Mouse (Mus musculus) megakaryocyte-erythroid progenitor cell, adult 5-6 weeks (primary cell): ENCODE data around the gene A230050P20Rik. TPM values are rescaled to one million over a fixed set of nuclear protein-coding genes. Genes with fewer than 3 reads are reported as not detected.
"Not testable (repeated sequence)": the region's sequence is repeated elsewhere in the genome, so short reads cannot be mapped to it uniquely, and the experiment has no call there.

Source experiments
- ATAC-seq: replicated peaks from 2 replicates; pipeline ENCODE4 v1.8.0; 2016; ENCODE audit warnings: mild to moderate bottlenecking, inconsistent platforms; ENCODE audit not compliant: severe bottlenecking, poor library complexity, low FRiP score, low TSS enrichment
- total RNA-seq, 2 experiments: library from RNA; stranded (forward) in 1 of 2; stranded (reverse) in 1 of 2; fragments of 200-1000, 215-1000 nt in 1 of 2; fragments of >200 nt in 1 of 2; fragmentation: Nextera tagmentation in 1 of 2; gene quantifications; 2 replicates each; pipeline ENCODE4 v1.2.3; 2014 to 2017

Gene A230050P20Rik
- 37.9 and 44.3 TPM in 2 replicates for total RNA-seq (2014; fragmentation: Nextera tagmentation)
- 11.9 and 24.0 TPM in 2 replicates for total RNA-seq (2017)

DNA sequence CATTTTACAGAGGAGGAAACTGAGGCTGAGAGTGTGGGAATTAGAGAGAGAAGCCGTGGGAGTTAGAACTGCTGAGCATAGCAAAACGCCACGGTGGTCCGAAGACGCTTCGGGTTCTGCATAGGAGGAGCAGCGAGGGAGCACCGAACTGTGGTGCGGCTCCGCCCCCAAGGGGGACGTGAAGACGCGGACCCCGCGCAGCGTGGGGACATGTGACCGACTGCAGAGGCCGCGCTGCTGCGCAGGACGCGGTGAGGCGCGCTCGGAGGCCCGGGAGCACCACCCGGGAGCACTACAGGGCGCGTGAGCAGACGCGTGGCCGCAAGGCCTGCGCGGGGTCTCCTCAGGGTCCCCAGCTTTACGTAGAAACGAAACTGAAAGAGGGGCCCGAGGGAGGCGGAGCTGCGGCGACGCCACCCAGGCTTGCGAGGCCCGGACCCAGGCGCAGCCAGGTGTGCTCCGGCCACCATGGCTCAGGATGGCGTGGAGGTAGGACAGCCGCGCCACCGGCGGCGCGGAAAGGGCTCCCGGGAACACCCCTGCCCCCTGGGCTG is at the start of gene A230050P20Rik:
TSS of gene A230050P20Rik (plus strand) at position 195 of the 554 bp plus-strand sequence.
- ATAC-seq = 0 out of 2 replicates have a peak, but pooled peaks have one; percentile 32

DNA sequence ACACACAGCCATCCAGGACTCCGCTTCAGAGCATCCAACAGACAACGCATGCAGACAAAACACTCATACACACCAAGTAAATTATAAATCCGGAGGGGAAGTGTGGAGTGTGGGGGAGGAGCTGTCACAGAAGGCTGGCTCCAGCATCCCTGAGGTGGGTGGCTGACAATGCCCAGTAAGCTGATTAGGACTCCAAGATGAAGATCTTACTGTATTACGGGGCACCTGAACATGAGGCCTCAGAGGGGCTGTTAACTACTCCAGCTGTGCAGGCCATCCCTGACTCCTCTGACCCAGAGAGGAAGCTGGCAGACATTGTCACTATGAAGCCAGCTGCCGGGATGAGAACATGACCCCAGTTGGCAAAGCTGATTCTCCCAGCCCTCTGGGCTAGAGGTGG is 48.4 kb upstream of the A230050P20Rik start:
- ATAC-seq = no peak

DNA sequence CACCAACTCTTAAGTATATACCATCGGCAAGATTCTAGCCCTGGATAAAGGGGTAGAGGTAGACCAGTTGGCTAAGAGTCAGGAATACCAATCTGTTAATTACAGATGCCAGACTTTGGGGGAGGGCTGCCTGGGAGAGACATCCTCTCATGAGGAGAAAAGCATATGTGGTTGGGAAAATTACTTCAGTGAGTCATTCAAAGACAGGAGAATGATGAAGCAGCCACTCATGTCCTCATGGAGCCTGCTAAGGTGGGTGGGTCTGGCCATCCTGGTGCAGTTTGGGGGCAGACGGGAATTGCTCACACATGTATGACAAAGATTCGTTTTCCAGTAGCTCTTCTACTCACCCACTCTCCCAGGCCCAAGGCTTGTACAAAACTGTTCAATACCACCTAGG is 45.6 kb upstream of the A230050P20Rik start:
- ATAC-seq = no peak

DNA sequence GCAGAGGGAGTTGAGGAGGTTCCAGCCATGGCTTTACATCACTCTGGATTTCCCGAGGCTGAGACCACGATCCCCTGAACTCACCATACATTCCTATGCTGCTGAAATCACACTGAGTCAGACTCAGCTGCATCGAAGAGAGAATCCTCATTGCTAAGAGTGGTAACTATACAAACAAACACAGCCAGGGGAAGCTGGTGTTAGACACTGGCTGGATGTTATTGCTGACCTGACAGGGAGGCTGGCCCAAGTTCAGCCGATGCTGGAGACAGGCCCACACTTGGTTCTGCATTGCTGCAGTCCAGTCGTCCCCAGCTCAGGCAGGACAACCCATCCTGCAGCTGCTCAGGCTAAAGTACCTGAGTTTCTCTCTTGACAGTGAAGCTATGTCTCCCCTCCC is 42.7 kb upstream of the A230050P20Rik start:
- ATAC-seq = no peak

DNA sequence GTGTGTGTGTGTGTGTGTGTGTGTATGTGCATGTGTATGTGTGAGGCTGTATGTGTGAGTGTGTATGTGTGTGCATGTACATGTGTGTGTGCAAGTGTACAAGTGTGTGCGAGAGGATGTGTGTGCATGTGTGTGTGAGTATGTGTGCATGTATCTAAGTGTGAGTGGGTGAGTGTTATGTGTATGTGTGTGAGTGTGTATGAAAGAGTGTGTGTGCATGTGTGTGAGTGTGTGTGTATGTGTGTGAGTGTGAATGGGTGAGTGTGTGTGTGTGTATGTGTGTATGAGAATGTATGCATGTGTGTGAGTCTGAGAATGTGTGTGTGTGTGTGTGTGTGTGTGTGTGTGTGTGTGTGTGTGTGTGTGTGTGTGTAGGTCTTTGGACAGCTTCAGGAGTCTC is 40.3 kb upstream of the A230050P20Rik start:
- no peak for ATAC-seq

DNA sequence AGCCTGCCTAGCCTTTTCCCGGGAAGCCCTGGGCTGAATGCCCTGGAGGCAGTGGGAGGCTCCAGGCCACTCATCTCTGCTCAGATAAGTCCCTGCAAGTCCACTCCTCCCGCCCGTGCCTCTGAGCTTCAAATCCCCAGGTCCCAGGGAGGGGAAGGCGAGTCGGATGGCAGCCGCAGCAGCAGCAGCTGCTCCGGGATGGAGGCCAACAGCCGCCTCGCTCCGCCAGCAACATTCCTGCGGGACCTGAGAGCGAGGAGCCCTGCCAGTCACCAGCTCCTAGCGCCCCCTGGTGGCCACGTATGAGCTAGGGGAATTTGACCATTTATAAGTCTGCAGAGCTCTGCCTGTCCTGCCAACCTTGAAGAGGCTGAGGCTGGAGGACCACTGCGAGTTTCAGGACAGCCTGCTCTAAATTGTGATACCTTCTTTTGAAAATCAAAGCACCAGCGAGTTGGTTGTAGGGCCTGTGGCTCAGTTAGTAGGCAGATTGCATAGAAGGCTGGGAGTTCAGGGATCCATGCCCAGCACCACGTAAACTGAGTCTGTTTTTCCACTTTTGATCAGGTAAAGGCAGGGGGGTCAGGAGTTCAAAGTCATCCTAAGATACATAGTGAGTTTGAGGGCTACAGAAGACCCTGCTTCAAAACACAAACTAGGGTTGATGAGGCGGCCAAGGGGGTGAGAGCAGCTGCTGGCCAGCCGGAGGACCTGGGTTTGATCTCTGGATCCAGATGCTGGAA is 37.4 kb upstream of the A230050P20Rik start:
- ATAC-seq = peak; percentile 85

DNA sequence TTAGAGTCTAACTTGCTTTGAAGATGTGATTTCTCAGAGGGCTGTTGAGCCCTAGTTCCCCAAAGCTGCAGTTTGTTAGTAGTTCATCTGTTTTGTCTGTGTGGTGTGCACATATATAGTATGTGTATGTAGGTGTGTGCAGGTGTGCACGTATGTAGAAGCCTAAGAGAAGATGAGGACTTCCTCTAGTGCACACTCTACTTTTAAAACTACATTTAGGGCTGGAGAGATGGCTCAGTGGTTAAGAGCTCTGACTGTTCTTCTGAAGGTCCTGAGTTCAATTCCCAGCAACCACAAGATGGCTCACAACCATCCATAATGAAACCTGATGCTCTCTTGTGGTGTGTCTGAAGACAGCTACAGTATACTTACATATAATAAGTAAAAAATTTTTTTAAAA is 33.6 kb upstream of the A230050P20Rik start:
- ATAC-seq = no peak

DNA sequence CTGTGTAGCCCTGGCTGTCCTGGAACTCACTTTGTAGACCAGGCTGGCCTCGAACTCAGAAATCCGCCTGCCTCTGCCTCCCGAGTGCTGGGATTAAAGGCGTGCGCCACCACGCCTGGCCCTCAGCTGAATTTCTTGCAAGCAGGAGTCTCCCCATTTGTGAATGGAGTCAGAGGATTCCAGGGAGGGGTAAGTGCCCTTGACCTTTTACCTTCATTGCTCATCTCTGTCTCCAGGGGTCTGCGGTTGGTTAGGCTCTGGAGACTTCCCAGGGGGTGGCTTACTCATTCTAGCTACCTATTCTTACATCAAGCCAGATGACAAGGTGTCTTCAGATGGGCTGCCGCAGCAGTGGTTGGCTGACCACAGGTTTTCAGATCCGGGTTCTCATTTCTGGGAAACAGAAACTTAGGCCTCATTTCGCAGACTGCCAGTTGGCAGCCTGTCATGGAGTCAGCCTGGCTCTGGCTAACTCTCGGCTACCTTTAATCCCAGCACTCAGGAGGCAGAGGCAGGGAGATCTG is 32.9 kb upstream of the A230050P20Rik start:
- ATAC-seq = not testable (repeated sequence)

DNA sequence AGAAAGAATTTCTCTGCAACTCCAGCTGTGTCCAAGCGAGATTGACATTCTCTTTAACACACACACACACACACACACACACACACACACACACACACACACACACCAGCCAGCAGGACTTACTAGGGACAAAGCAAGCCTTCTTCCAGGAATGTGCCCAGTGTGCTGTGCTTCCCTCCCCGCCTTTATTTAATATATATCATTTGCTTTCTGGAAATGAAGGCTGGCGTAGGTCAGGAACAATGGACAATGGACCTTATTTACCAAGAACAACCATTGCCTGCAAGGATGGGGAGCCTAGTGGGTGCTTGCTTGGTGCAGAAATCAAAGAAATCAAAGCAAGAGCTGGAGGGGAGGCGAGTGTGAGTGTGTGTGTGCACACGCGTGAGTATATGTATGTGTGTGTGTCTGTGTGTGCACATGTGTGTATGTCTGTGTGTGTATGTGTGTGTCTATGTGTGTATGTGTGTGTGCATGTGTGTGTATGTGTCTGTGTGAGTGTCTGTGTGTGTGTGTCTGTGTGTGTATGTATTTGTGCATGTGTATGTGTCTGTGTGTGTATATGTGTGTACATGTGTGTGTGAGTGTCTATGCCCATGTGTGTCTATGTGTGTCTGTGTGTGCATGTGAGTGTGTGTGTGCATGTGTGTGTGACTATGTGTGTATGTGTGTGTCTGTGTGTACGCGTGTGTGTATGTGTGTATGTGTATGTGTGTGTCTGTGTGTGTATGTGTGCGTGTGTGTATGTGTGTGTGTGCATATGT is 31.1 kb upstream of the A230050P20Rik start:
- no peak for ATAC-seq

DNA sequence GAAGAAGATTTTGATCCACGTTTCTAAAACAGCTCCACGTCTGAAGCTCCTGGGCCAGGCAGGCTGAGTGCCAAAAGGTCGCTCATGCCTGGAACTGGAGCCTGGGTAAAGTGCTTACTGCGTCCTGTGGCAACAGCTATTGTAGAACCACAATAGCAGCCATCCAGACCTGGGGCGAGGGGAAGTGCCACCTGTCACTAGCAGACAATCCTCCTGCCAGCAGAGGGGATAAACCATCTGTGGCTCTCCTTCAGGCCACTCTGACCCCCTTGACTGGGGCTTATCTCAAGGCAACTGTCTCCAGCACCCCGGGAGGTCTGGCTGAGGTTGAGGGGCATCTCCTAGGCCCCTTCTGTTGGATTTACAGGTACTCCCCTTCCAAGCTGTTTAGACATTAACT is 29.5 kb upstream of the A230050P20Rik start:
- no peak for ATAC-seq

DNA sequence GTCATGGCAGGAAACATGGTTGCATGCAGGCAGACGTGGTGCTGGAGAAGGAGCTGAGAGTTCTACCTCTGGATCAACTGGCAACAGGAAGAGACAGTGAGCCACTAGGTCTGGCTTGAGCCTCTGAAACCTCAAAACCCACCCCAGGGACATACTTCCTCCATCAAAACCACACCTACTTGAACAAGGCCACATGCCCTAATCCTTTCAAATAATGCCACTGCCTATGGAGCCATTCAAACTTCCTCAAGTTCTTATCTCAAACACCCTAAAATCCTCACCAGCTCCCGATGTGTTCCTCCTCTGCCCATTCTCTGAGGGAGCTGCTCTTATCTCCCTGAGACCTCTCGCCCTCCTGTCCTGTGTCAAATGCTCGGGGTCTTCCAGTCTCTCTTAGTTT is 26.2 kb upstream of the A230050P20Rik start:
- no peak for ATAC-seq

DNA sequence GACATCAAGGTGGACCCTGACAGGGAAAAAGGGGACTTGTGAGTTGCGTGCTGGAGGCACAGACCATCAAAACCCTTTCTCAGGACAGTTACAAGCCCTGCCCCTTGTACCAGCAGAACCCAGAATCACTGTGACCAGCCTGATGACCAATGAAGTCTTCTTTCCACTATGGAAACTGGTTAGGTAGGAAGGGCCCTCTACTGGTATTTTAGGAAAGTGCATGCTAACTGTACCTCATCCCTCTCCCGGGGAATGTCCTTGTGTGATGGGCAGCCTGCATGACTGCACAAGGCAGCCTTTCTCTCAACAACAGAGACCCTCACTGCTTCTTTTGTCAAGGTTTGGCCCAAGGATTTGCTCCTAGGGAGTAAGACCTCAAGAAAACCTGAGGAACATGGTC is 25.8 kb upstream of the A230050P20Rik start:
- 0 out of 2 replicates have a peak, but pooled peaks have one; percentile 19 for ATAC-seq

DNA sequence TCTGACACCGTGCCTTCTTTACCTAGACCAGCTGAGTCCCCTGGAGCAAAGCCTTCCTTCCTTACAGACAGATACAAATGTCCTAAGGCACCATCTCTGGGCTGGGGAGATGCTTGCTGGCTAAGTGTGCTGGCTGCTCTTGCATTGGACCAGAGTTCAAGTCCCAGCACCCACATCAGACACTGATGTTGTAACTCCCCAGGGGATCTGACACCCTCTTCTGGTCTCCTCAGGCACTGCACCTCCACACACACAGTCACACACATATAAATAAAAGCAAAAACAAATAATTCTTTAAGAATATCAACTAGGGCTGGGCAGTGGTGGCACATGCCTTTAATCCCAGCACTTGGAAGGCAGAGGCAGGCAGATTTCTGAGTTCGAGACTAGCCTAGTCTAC is 18.3 kb upstream of the A230050P20Rik start:
- no peak for ATAC-seq

DNA sequence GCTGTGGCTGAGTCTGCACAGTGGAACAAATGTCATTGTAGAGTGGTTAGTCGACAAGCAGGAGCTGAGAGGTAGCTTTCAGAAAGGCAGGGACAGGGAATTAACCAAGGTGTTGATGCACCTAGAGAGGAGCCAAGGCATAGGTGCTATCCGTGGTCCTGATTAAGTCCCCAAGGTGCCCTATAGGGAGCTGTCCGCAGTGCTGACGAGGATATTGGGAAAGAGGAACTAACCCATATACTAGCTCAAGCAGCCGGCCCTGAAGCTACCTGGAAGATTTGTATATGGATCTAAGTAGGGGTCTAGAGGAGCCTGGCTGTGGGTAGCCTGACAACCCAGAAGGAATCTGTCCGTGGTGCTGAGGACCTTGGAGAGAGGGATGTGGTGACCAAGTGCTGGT is 11.3 kb upstream of the A230050P20Rik start:
- peak; percentile 47 for ATAC-seq

DNA sequence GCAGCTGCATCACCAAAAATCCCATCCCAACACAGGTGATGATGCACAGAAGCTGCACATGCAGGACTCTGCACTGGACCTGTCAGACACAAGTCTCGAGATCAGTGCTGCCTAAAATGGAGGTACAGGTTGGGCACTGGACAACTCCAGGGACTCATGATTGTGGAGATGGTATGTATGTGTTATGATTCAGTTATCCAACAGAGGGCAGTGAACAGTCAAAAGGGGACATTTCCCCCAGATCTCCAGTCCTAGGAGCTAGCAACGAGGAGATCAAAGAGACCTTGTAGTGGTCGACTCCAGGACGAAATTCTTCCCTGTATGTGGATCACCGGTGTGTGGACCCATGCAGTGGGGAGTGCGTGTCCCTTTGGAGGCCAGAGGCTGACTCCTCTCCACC is 8.5 kb upstream of the A230050P20Rik start:
- ATAC-seq = no peak

DNA sequence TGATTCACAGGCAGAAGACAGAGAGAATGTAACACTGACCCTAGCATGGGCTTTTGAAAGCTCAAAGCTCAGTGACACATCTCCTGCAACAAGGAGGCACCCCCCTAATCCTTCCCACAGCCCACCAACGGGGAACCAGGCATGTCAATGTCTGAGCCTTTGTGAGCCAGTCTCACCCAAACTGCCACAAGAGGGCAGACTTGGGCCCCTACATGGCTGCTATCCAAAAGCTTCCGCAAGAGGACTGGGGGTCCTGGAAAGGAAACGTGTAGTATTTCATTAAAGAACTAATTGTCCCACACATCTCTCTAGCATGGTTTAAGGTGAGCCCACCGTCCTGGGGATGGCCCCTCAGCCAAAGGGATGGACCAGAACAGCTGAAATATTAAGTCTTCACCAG is 6.6 kb upstream of the A230050P20Rik start:
- ATAC-seq = no peak

DNA sequence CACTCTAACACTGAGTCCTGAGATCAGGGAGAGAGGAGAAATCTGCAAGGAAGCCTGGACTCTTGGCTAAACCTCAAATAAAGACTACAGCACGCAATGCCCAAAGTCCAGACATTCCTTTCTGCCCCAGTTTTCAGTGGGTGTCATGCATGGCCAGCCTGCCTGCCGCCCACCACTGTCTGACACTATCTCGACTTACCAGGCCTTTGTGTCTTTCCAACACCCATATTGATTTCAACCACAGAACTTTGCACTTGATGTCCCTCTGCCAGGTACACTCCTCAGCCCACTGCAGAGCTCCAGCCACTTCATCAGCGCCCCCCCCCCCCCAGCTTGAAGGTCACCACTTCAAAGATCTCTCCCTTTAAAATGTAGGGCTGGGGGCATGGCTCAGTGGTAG is 6.2 kb upstream of the A230050P20Rik start:
- ATAC-seq = no peak; the same call in 1 of the 2 replicates

DNA sequence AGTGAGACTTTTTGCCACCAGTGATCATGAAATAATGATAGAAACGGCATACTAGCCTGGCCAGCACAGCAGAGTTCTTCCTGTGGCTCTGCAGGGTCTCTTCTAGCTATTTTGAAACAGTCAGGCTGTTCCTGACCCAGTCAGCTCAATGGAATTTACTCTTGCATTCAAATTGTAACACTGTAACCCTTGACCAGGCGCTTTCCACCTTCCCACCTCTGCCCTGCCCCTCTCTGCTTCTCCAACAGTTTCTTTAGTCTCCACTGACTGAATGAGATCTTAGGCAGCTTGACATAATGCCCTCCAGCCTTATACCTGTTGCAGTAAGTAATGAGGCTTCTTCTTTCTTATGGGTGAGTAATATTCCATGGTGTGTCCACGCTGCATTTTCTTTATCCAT is 1.6 kb upstream of the A230050P20Rik start:
- ATAC-seq = no peak

DNA sequence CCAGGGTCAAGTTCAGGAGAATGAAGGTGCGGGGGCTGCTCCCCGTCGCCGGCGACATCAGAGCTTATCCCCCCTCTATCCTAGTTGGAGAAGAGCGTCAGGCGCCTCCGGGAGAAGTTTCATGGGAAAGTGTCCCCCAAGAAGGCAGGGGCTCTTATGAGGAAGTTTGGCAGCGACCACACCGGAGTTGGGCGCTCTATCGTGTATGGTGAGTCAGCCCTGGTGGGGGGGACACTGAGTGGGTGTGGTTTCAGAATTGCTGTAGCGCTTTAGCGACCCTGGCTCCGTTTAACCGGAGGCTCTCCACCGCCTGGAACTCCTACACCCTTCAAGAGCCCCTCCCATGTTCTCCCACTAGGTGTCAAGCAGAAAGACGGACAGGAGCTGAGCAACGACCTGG is 804 bp downstream of the A230050P20Rik start:
- 0 out of 2 replicates have a peak, but pooled peaks have one; percentile 23 for ATAC-seq
